Mouse (Mus musculus) stomach, postnatal 0 days (tissue): ENCODE data around the gene Rnf111.

Experiments
- CTCF ChIP-seq: IDR thresholded peaks from 2 replicates; pipeline ENCODE4 v1.5.1; 2016; ENCODE audit warnings: antibody characterized with exemption, low read depth, mild to moderate bottlenecking, moderate library complexity
- EP300 ChIP-seq: optimal IDR thresholded peaks from 2 replicates; pipeline ENCODE3; 2016; ENCODE audit warnings: antibody characterized with exemption

DNA sequence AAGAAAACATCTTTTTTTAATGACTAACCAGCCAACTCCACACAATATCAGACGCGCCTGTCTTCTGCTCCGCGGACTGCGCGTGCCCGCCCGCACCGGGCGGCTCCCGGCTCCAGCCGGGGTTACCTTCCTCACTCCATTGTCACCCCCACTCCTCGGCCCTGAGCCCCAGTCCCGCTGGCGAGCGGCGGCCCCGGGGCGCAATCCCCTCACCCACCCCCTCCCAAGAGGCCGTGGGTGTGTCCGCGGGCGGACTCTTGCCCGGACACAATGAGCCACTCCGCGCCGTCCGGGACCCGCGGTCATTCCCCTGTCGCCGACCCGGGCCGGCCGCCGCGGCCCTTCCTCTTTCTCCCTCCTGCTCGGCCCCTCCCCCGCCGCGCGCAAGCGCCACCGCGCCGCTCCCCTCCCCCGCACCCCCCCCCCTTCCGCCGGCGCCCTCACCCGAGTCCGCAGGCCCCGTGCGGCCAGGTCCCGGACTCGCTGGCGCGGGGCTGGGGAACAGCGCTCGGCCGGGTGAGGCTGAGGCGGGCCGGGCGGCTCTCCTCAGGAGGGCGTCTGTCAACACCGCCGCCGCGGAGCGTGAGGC is 416 bp downstream of the Rnf111 start:
- TF ChIP-seq CTCF = no peak
- no peak for TF ChIP-seq EP300
